Mouse (Mus musculus) myocyte (in vitro differentiated cells): Measurements from ENCODE around the gene Adcy1. TPM values are rescaled to one million over a fixed set of nuclear protein-coding genes. Genes with fewer than 3 reads are reported as not detected.

Source experiments
- H3K27me3 ChIP-seq: one replicate; pipeline ENCODE4 v1.6.1; 2011; ENCODE audit not compliant: control insufficient read depth, insufficient read depth, insufficient read length
- H3K36me3 ChIP-seq: one replicate; pipeline ENCODE4 v1.6.1; 2011; ENCODE audit not compliant: control insufficient read depth, insufficient read depth
- H3K4me2 ChIP-seq: one replicate; pipeline ENCODE4 v1.6.1; 2011; ENCODE audit warnings: low read depth, control low read depth
- H3K4me3 ChIP-seq: one replicate; pipeline ENCODE4 v1.5.1; 2011; ENCODE audit warnings: mild to moderate bottlenecking, control low read depth, moderate library complexity
- H3K79me2 ChIP-seq: one replicate; pipeline ENCODE4 v1.6.1; 2011; ENCODE audit not compliant: control insufficient read depth, insufficient read depth
- H3ac ChIP-seq: one replicate; pipeline ENCODE4 v1.6.1; 2011; ENCODE audit not compliant: control insufficient read depth, insufficient read length
- CEBPB ChIP-seq: IDR thresholded peaks from 2 replicates; pipeline ENCODE4 v1.6.1; 2011; ENCODE audit warnings: mild to moderate bottlenecking, moderate library complexity; ENCODE audit not compliant: poor library complexity, insufficient read depth, severe bottlenecking
- E2F4 ChIP-seq: IDR thresholded peaks from one replicate; pipeline ENCODE4 v1.6.1; 2011; ENCODE audit warnings: mild to moderate bottlenecking, control low read depth, moderate library complexity; ENCODE audit not compliant: insufficient read depth
- MAX ChIP-seq: IDR thresholded peaks from one replicate; pipeline ENCODE4 v1.6.1; 2011; ENCODE audit warnings: low read depth, mild to moderate bottlenecking, control low read depth
- MYOD1 ChIP-seq, 3 experiments: IDR thresholded peaks; one replicate each; pipeline ENCODE4 v1.6.1; 2011; ENCODE audit warnings: control low read depth in 2 of 3, low read depth in 2 of 3, mild to moderate bottlenecking in 2 of 3, moderate library complexity in 1 of 3; ENCODE audit not compliant: insufficient read length in 2 of 3, control insufficient read depth in 1 of 3
- MYOG ChIP-seq, 3 experiments: IDR thresholded peaks; one replicate each; pipeline ENCODE4 v1.6.1; 2011; ENCODE audit warnings: control low read depth in 2 of 3, low read depth in 2 of 3, mild to moderate bottlenecking in 2 of 3; ENCODE audit not compliant: insufficient read length in 2 of 3, control insufficient read depth in 1 of 3, insufficient read depth in 1 of 3
- POLR2A ChIP-seq: IDR thresholded peaks from one replicate; pipeline ENCODE4 v1.6.1; 2011; ENCODE audit warnings: low read depth, mild to moderate bottlenecking, control low read depth, moderate library complexity; ENCODE audit not compliant: insufficient read length
- POLR2AphosphoS2 ChIP-seq: IDR thresholded peaks from one replicate; pipeline ENCODE4 v1.6.1; 2011; ENCODE audit warnings: low read depth, control low read depth; ENCODE audit not compliant: insufficient read length
- REST ChIP-seq: IDR thresholded peaks from one replicate; pipeline ENCODE4 v1.6.1; 2011; ENCODE audit warnings: mild to moderate bottlenecking, control low read depth, moderate library complexity; ENCODE audit not compliant: insufficient read depth, insufficient read length
- SRF ChIP-seq: IDR thresholded peaks from one replicate; pipeline ENCODE4 v1.6.1; 2011; ENCODE audit warnings: low read depth; ENCODE audit not compliant: control insufficient read depth, insufficient read length
- TCF12 ChIP-seq: IDR thresholded peaks from one replicate; pipeline ENCODE4 v1.6.1; 2011; ENCODE audit warnings: mild to moderate bottlenecking, control low read depth; ENCODE audit not compliant: poor library complexity, insufficient read depth, severe bottlenecking
- TCF3 ChIP-seq: IDR thresholded peaks from one replicate; pipeline ENCODE4 v1.6.1; 2011; ENCODE audit warnings: low read depth, control low read depth; ENCODE audit not compliant: insufficient read length
- USF1 ChIP-seq: IDR thresholded peaks from one replicate; pipeline ENCODE4 v1.6.1; 2011; ENCODE audit warnings: low read depth, mild to moderate bottlenecking, control low read depth, moderate library complexity
- polyA plus RNA-seq: library from polyadenylated mRNA; unstranded; fragments of >200 nt; fragmentation: generic; extraction: Trizol; gene quantifications from one replicate; pipeline ENCODE4 v1.2.1, GENCODE M21; 2012; ENCODE audit warnings: missing spikeins

Gene Adcy1
- polyA plus RNA-seq, 1 experiment = 0.02 TPM

GRCm38 (mm10) chr11:7160146-7160545 lies 96.9 kb downstream of the Adcy1 start:
- no peaks in the 10 kb centered on the region for H3K79me2 ChIP-seq
- H3K4me3 ChIP-seq = no peak overlapping the region
- H3ac ChIP-seq = no peak overlapping the region
- no peak for TF ChIP-seq MAX
- TF ChIP-seq REST = no peak
- no peak for TF ChIP-seq CEBPB
- no peak for TF ChIP-seq E2F4
- TF ChIP-seq TCF3 = no peak
- TF ChIP-seq POLR2AphosphoS2 = no peak
- TF ChIP-seq MYOG (IDR thresholded peaks at IDR 0.05; ENCODE audit: control insufficient read depth in 1 of 3, insufficient read depth in 1 of 3, insufficient read length in 2 of 3, low read depth in 2 of 3) = no peak
- no peak for TF ChIP-seq SRF
- no peak for TF ChIP-seq MYOD1 (IDR thresholded peaks at IDR 0.05; ENCODE audit: control insufficient read depth in 1 of 3, insufficient read length in 2 of 3, low read depth in 2 of 3)
- TF ChIP-seq USF1 = no peak
- TF ChIP-seq TCF12 = no peak
- TF ChIP-seq POLR2A = no peak
- H3K27me3 ChIP-seq = no peaks in the 10 kb centered on the region
- H3K4me2 ChIP-seq = no peak overlapping the region
- no peaks in the 10 kb centered on the region for H3K36me3 ChIP-seq

- TF ChIP-seq REST (no peak), SRF (no peak), MAX (no peak), TCF12 (no peak), POLR2A (no peak), MYOD1 (IDR thresholded peaks at IDR 0.05; ENCODE audit: control insufficient read depth in 1 of 3, insufficient read length in 2 of 3, low read depth in 2 of 3) (no peak), POLR2AphosphoS2 (no peak), E2F4 (no peak), USF1 (no peak), TCF3 (no peak), MYOG (IDR thresholded peaks at IDR 0.05; ENCODE audit: control insufficient read depth in 1 of 3, insufficient read depth in 1 of 3, insufficient read length in 2 of 3, low read depth in 2 of 3) (no peak), CEBPB (no peak)
Observed at GRCm38 (mm10) chr11:7160637-7161101, 97.4 kb downstream of the Adcy1 start.

GRCm38 (mm10) chr11:7161502-7162174 lies 98.3 kb downstream of the Adcy1 start:
- no peaks in the 10 kb centered on the region for H3K27me3 ChIP-seq
- H3K4me3 ChIP-seq = no peak overlapping the region
- TF ChIP-seq POLR2AphosphoS2 = no peak
- no peak for TF ChIP-seq SRF
- TF ChIP-seq MYOD1 (IDR thresholded peaks at IDR 0.05; ENCODE audit: control insufficient read depth in 1 of 3, insufficient read length in 2 of 3, low read depth in 2 of 3) = no peak
- no peak for TF ChIP-seq CEBPB
- TF ChIP-seq REST = no peak
- no peak for TF ChIP-seq MAX
- no peaks in the 10 kb centered on the region for H3K79me2 ChIP-seq
- H3K4me2 ChIP-seq = no peak overlapping the region
- no peaks in the 10 kb centered on the region for H3K36me3 ChIP-seq
- H3ac ChIP-seq = no peak overlapping the region

More at GRCm38 (mm10) chr11:7160637-7161101, 97.4 kb downstream of the Adcy1 start:
- H3K79me2 ChIP-seq = no peaks in the 10 kb centered on the region
- H3K27me3 ChIP-seq = no peaks in the 10 kb centered on the region
- no peak overlapping the region for H3K4me3 ChIP-seq
- no peaks in the 10 kb centered on the region for H3K36me3 ChIP-seq
- H3ac ChIP-seq = no peak overlapping the region
- no peak overlapping the region for H3K4me2 ChIP-seq

- H3K36me3 ChIP-seq = no peaks in the 10 kb centered on the region
- H3ac ChIP-seq = no peak overlapping the region
- H3K27me3 ChIP-seq = no peaks in the 10 kb centered on the region
- H3K79me2 ChIP-seq = no peaks in the 10 kb centered on the region
- TF ChIP-seq MAX = no peak
- TF ChIP-seq TCF3 = no peak
- no peak for TF ChIP-seq SRF
- TF ChIP-seq CEBPB = no peak
- no peak for TF ChIP-seq POLR2AphosphoS2
- TF ChIP-seq USF1 = no peak
- no peak for TF ChIP-seq TCF12
- no peak for TF ChIP-seq E2F4
- no peak for TF ChIP-seq MYOG (IDR thresholded peaks at IDR 0.05; ENCODE audit: control insufficient read depth in 1 of 3, insufficient read depth in 1 of 3, insufficient read length in 2 of 3, low read depth in 2 of 3)
- TF ChIP-seq POLR2A = no peak
- no peak for TF ChIP-seq MYOD1 (IDR thresholded peaks at IDR 0.05; ENCODE audit: control insufficient read depth in 1 of 3, insufficient read length in 2 of 3, low read depth in 2 of 3)
- TF ChIP-seq REST = no peak
- no peak overlapping the region for H3K4me2 ChIP-seq
- H3K4me3 ChIP-seq = no peak overlapping the region
Observed at GRCm38 (mm10) chr11:7164416-7164815, 101.1 kb downstream of the Adcy1 start.
